Mouse (Mus musculus): ENCODE measurements around the gene Proca1.
A peak's percentile ranks its signal among the peaks of the same experiment; 100 is the strongest.

DNA sequence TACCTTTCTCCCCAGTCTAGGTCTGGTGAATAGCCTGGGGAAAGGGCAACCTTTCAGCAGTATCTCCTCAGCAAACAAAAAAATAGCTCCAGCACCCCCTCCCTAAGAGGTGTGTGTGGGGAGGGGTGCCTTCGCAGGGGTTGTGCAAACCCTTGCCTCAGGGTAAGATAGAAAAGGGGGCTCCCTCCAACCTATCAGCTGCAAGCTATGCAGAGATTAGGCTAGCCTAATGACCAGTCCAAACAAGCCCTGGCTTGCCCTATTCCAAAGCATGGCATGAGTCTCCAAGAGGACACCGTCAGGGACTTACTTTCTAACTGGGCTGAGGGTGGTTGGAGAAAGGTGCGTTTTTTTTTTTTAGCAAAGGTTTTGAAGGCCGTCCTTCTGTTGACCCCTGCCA is 27.0 kb upstream of the Proca1 start:
- TF ChIP-seq POLR2A (IDR thresholded peaks at IDR 0.05; ENCODE audit: low read depth, low read length) = peak; percentile 24
- TF ChIP-seq CTCF (IDR thresholded peaks at IDR 0.05; ENCODE audit: borderline replicate concordance, insufficient read depth, low read length) = no peak
